Mouse (Mus musculus): ENCODE data around the gene Cdx2.
A peak's percentile ranks its signal among the peaks of the same experiment; 100 is the strongest.

Cdx2 gene

GRCm38 (mm10) chr5:147306638-147307397, at the start of gene Cdx2:
TSS of gene Cdx2 (minus strand) at chr5:147307270.
- DNase-seq (ENCODE audit: low read depth): no peak

GRCm38 (mm10) chr5:147356260-147357055, 49.4 kb upstream of the Cdx2 start:
- no peak for DNase-seq (ENCODE audit: low read depth)

- DNase-seq (ENCODE audit: low read depth): no peak
These were observed 48.7 kb upstream of the Cdx2 start for GRCm38 (mm10) chr5:147355788-147356187.

GRCm38 (mm10) chr5:147354985-147355384, 47.9 kb upstream of the Cdx2 start:
- DNase-seq (ENCODE audit: low read depth): no peak

- no peak for DNase-seq (ENCODE audit: low read depth)
These were observed 47.2 kb upstream of the Cdx2 start for GRCm38 (mm10) chr5:147354161-147354780.

GRCm38 (mm10) chr5:147351931-147352330, 44.9 kb upstream of the Cdx2 start:
- DNase-seq (ENCODE audit: low read depth): no peak

GRCm38 (mm10) chr5:147345981-147346380, 38.9 kb upstream of the Cdx2 start:
- DNase-seq (ENCODE audit: low read depth): no peak

- DNase-seq (ENCODE audit: low read depth): no peak
These were observed 36.8 kb upstream of the Cdx2 start for GRCm38 (mm10) chr5:147343904-147344303.

GRCm38 (mm10) chr5:147342901-147343300, 35.8 kb upstream of the Cdx2 start:
- DNase-seq (ENCODE audit: low read depth): no peak

- DNase-seq (ENCODE audit: low read depth): no peak
These were observed 33.8 kb upstream of the Cdx2 start for GRCm38 (mm10) chr5:147340741-147341414.

GRCm38 (mm10) chr5:147339560-147339959, 32.5 kb upstream of the Cdx2 start:
- DNase-seq (ENCODE audit: low read depth): no peak

- no peak for DNase-seq (ENCODE audit: low read depth)
These were observed 31.9 kb upstream of the Cdx2 start for GRCm38 (mm10) chr5:147338967-147339366.

GRCm38 (mm10) chr5:147332711-147333110, 25.6 kb upstream of the Cdx2 start:
- DNase-seq (ENCODE audit: low read depth): no peak

GRCm38 (mm10) chr5:147331547-147331946, 24.5 kb upstream of the Cdx2 start:
- peak; percentile 66 for DNase-seq (ENCODE audit: low read depth)

- DNase-seq (ENCODE audit: low read depth): no peak
These were observed 22.9 kb upstream of the Cdx2 start for GRCm38 (mm10) chr5:147329946-147330345.

GRCm38 (mm10) chr5:147327636-147328035, 20.6 kb upstream of the Cdx2 start:
- no peak for DNase-seq (ENCODE audit: low read depth)

GRCm38 (mm10) chr5:147325931-147326330, 18.9 kb upstream of the Cdx2 start:
- DNase-seq (ENCODE audit: low read depth): no peak

GRCm38 (mm10) chr5:147323237-147323917, 16.3 kb upstream of the Cdx2 start:
- peak; percentile 81 for DNase-seq (ENCODE audit: low read depth)

- DNase-seq (ENCODE audit: low read depth): no peak
These were observed 15.1 kb upstream of the Cdx2 start, which contains the start of gene Urad for GRCm38 (mm10) chr5:147322183-147322582. TSS of gene Urad (minus strand) at chr5:147322440.

GRCm38 (mm10) chr5:147319653-147320052, 12.6 kb upstream of the Cdx2 start:
- peak; percentile 82 for DNase-seq (ENCODE audit: low read depth)

- peak; percentile 23 for DNase-seq (ENCODE audit: low read depth)
These were observed 10.9 kb upstream of the Cdx2 start for GRCm38 (mm10) chr5:147317991-147318390.

GRCm38 (mm10) chr5:147317321-147317720, 10.3 kb upstream of the Cdx2 start:
- DNase-seq (ENCODE audit: low read depth): no peak

All from NIH3T3 (cell line).